Comparison of ENCODE assay signal across 26 mouse cellular contexts in genomic region chr6:65615641-65616040, GRCm38 (mm10). TPM values are rescaled to one million over a fixed set of nuclear protein-coding genes. Genes with fewer than 3 reads are reported as not detected.
A peak's percentile ranks its signal among the peaks of the same experiment; 100 is the strongest.
DNase-seq lines count a peak whose midpoint lies in the region; ATAC-seq and TF ChIP-seq lines count a peak whose summit lies in the region.
"Had no signal": no experiment of that assay in that cellular context is flagged by ENCODE, and none has a peak within 500 bp of the region (broad histone marks: within the 10 kb centered on the region; RNA-seq: fewer than 3 reads in every experiment).

No protein-coding gene starts in this region.

- no peaks in the 10 kb centered on the region for H3K79me2 ChIP-seq in heart, adult 2 months (replicated peaks; ENCODE audit: control insufficient read depth, insufficient read depth, low read length)

- H3K36me3 ChIP-seq in heart, adult 2 months (ENCODE audit: control insufficient read depth, insufficient read depth, low read length): peaks cover 9% of the 10 kb centered on the region; the same call in 1 of the 2 replicates
- no peaks in the 10 kb centered on the region for H3K36me3 ChIP-seq in heart, embryonic 12.5 days
- H3K36me3 ChIP-seq in lung, postnatal 0 days (ENCODE audit: insufficient read depth, low read length): no peaks in the 10 kb centered on the region
- no peaks in the 10 kb centered on the region for H3K36me3 ChIP-seq in forebrain, embryonic 12.5 days (replicated peaks)
- H3K36me3 ChIP-seq: embryonic facial prominence, embryonic 15.5 days; heart, embryonic 13.5 days; liver, embryonic 12.5 days; lung, embryonic 15.5 days; midbrain, embryonic 15.5 days had no signal

- DNase-seq in heart, adult 2 months: no peak
- DNase-seq in lung, postnatal 0 days (ENCODE audit: low spot score): no peak
- no peak for DNase-seq in lung, postnatal 14 days
- DNase-seq in adrenal gland, adult 18-20 months (ENCODE audit: low spot score in 2 of 2): no peak
- DNase-seq in ovary, postnatal 14 days (ENCODE audit: low spot score): no peak
- DNase-seq: adrenal gland, postnatal 25 days; cerebellum, adult 11-12 months; cerebellum, postnatal 14 days; forebrain, postnatal 0 days; gastrocnemius, adult 2 months; heart, postnatal 4 days; kidney, adult 2 months; kidney, postnatal 36 days; retina, postnatal 1 day; right cerebral cortex, postnatal 4 days; thymus, postnatal 14 days had no signal

- peak; percentile 56 for TF ChIP-seq CTCF in heart, adult 2 months (IDR thresholded peaks at IDR 0.05)
- TF ChIP-seq CTCF in lung, postnatal 0 days (IDR thresholded peaks at IDR 0.05): peak; percentile 47; the same call in 1 of the 2 replicates

- no peaks in the 10 kb centered on the region for H3K27me3 ChIP-seq in heart, adult 2 months (ENCODE audit: control insufficient read depth, insufficient read depth, low read length)
- no peaks in the 10 kb centered on the region for H3K27me3 ChIP-seq in heart, embryonic 12.5 days (replicated peaks)
- H3K27me3 ChIP-seq in lung, postnatal 0 days (replicated peaks; ENCODE audit: insufficient read depth, low read length): no peaks in the 10 kb centered on the region
- no peaks in the 10 kb centered on the region for H3K27me3 ChIP-seq in forebrain, embryonic 12.5 days
- H3K27me3 ChIP-seq: embryonic facial prominence, embryonic 15.5 days; heart, embryonic 13.5 days; liver, embryonic 12.5 days; lung, embryonic 15.5 days; midbrain, embryonic 15.5 days had no signal

- intact Hi-C loops in heart, adult 2 months (cut with DNase I): loop anchor here (2.0 kb wide), 2 partner anchors 39 to 105 kb away; no protein-coding TSS in a partner anchor

- no peak overlapping the region for H3K4me2 ChIP-seq in heart, embryonic 12.5 days
- no peak overlapping the region for H3K4me2 ChIP-seq in lung, postnatal 0 days (replicated peaks; ENCODE audit: low read depth, low read length)
- no peak overlapping the region for H3K4me2 ChIP-seq in forebrain, embryonic 12.5 days
- H3K4me2 ChIP-seq: embryonic facial prominence, embryonic 15.5 days; heart, embryonic 13.5 days; liver, embryonic 12.5 days; lung, embryonic 15.5 days; midbrain, embryonic 15.5 days had no signal

- peaks cover 3% of the 10 kb centered on the region for H3K4me1 ChIP-seq in heart, adult 2 months (ENCODE audit: control insufficient read depth, insufficient read depth, low read length)
- H3K4me1 ChIP-seq in heart, embryonic 12.5 days (replicated peaks): peaks cover 13% of the 10 kb centered on the region
- H3K4me1 ChIP-seq in lung, postnatal 0 days (ENCODE audit: insufficient read depth, low read depth, low read length): no peaks in the 10 kb centered on the region
- H3K4me1 ChIP-seq in forebrain, embryonic 12.5 days: no peaks in the 10 kb centered on the region
- H3K4me1 ChIP-seq: embryonic facial prominence, embryonic 15.5 days; liver, embryonic 12.5 days; midbrain, embryonic 15.5 days had no signal

- ATAC-seq in heart, embryonic 12.5 days (ENCODE audit: insufficient number of reproducible peaks, low FRiP score): no peak
- no peak for ATAC-seq in lung, postnatal 0 days
- ATAC-seq in monocyte, adult 5-6 weeks (replicated peaks; ENCODE audit: insufficient number of reproducible peaks, low FRiP score, low TSS enrichment, poor library complexity, severe bottlenecking): peak; percentile 57
- no peak for ATAC-seq in forebrain, embryonic 12.5 days (ENCODE audit: low FRiP score)
- ATAC-seq: forebrain, postnatal 0 days; hindbrain, embryonic 16.5 days; liver, embryonic 12.5 days; midbrain, embryonic 15.5 days; Patski had no signal

- H3K27ac ChIP-seq in heart, adult 2 months: no peak overlapping the region
- H3K27ac ChIP-seq in heart, embryonic 12.5 days (ENCODE audit: poor library complexity, severe bottlenecking): no peak overlapping the region
- no peak overlapping the region for H3K27ac ChIP-seq in lung, postnatal 0 days (ENCODE audit: low read length)
- H3K27ac ChIP-seq in forebrain, embryonic 12.5 days: no peak overlapping the region
- H3K27ac ChIP-seq: embryonic facial prominence, embryonic 15.5 days; gastrocnemius, adult 2 months; heart, embryonic 13.5 days; liver, embryonic 12.5 days; lung, embryonic 15.5 days; midbrain, embryonic 15.5 days had no signal

- no peaks in the 10 kb centered on the region for H3K9me3 ChIP-seq in heart, embryonic 12.5 days (replicated peaks)
- H3K9me3 ChIP-seq in lung, postnatal 0 days (ENCODE audit: low read length): no peaks in the 10 kb centered on the region
- no peaks in the 10 kb centered on the region for H3K9me3 ChIP-seq in forebrain, embryonic 12.5 days
- H3K9me3 ChIP-seq: embryonic facial prominence, embryonic 15.5 days; heart, embryonic 13.5 days; liver, embryonic 12.5 days; lung, embryonic 15.5 days; midbrain, embryonic 15.5 days had no signal

- no peak overlapping the region for H3K4me3 ChIP-seq in heart, adult 2 months
- H3K4me3 ChIP-seq in heart, embryonic 12.5 days: no peak overlapping the region
- no peak overlapping the region for H3K4me3 ChIP-seq in lung, postnatal 0 days (ENCODE audit: low read depth, low read length)
- H3K4me3 ChIP-seq in forebrain, embryonic 12.5 days (replicated peaks): no peak overlapping the region
- H3K4me3 ChIP-seq: embryonic facial prominence, embryonic 15.5 days; gastrocnemius, adult 2 months; heart, embryonic 13.5 days; liver, embryonic 12.5 days; lung, embryonic 15.5 days; midbrain, embryonic 15.5 days had no signal

- no peak overlapping the region for H3K9ac ChIP-seq in heart, adult 2 months (ENCODE audit: low read depth, low read length)
- H3K9ac ChIP-seq in heart, embryonic 12.5 days: no peak overlapping the region
- no peak overlapping the region for H3K9ac ChIP-seq in lung, postnatal 0 days (replicated peaks; ENCODE audit: low read depth)
- H3K9ac ChIP-seq in forebrain, embryonic 12.5 days: no peak overlapping the region
- H3K9ac ChIP-seq: embryonic facial prominence, embryonic 15.5 days; forebrain, postnatal 0 days; heart, embryonic 13.5 days; liver, embryonic 12.5 days; lung, embryonic 15.5 days; midbrain, embryonic 15.5 days had no signal

- no peak for TF ChIP-seq POLR2A in heart, adult 2 months (IDR thresholded peaks at IDR 0.05; ENCODE audit: insufficient read depth, low read depth, low read length)

- no peak for TF ChIP-seq EP300 in heart, adult 2 months (IDR thresholded peaks at IDR 0.05; ENCODE audit: insufficient read depth, low read depth, low read length)
- TF ChIP-seq EP300 in lung, postnatal 0 days (IDR thresholded peaks at IDR 0.05): no peak

- 69% methylated on average over 4 of the region's 4 CpGs for WGBS in heart, adult 2 months
- WGBS in heart, embryonic 12.5 days: 54% methylated on average over 4 of the region's 4 CpGs
- WGBS in lung, postnatal 0 days: 70% methylated on average over 4 of the region's 4 CpGs
- WGBS in forebrain, embryonic 12.5 days: 69% methylated on average over 4 of the region's 4 CpGs

RNA-seq across cellular contexts. Expression of gene Ndnf, which starts 55.7 kb away (rescaled TPM):
- total RNA-seq in heart, adult 2 months (2021): 1 to 10 TPM; 2.5 to 2.8 TPM
- 3.6 and 8.4 TPM in 2 replicates for polyA plus RNA-seq in heart, adult 2 months (2012; rRNA removed)
- 1.6 and 2.0 TPM in 2 replicates for polyA plus RNA-seq in heart, embryonic 12.5 days (2016; fragmentation: Nextera tagmentation; extraction: Ambion mirVana)
- 33.7 and 61.1 TPM in 2 replicates for polyA plus RNA-seq in lung, postnatal 0 days (2015; fragmentation: Nextera tagmentation; extraction: Ambion mirVana)
- total RNA-seq in monocyte, adult 5-6 weeks (2017): 4.3 to 14.0 TPM (median 13.8 TPM) in 3 replicates
- total RNA-seq in adrenal gland, adult 18-20 months (2021): under 1 TPM; 0.32 to 0.63 TPM
- 4.7 and 5.9 TPM in 2 replicates for polyA plus RNA-seq in forebrain, embryonic 12.5 days (2016; fragmentation: Nextera tagmentation; extraction: Ambion mirVana)
- polyA plus RNA-seq: Patski had no signal
